Mouse (Mus musculus) fibroblast of lung, adult 2 months (primary cell): ENCODE results near the gene Ttll5.
A peak's percentile ranks its signal among the peaks of the same experiment; 100 is the strongest.

ENCODE experiments used
- DNase-seq: peaks from one replicate; pipeline ENCODE4 v3.0.0-alpha.2; 2011; ENCODE audit warnings: low read depth

Gene Ttll5

DNA sequence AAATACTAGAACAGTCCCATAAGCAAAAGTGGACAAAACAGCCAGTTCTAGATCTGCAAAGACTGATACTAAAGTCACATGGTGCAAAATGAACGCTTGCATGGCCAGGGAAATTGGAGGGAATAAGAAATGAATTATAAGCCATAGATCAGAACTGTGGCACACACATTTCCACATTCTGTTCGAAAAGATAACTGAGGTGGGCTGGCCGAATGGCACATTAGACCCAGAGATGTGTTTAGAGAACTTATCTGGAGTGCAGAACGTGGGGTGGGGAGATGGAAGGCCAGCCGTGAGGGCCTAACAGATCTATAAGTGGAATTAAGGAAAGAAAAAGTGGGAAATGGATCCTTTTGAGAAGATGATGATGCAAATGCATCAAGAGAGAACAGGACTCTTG is 227.0 kb downstream of the Ttll5 start:
- no peak for DNase-seq

GRCm38 (mm10) chr12:86055306-86055705 is 230.8 kb downstream of the Ttll5 start:
- no peak for DNase-seq

- DNase-seq = no peak
These were observed 232.5 kb downstream of the Ttll5 start for GRCm38 (mm10) chr12:86056976-86057375.

GRCm38 (mm10) chr12:86057516-86057915 is 233.1 kb downstream of the Ttll5 start:
- no peak for DNase-seq

GRCm38 (mm10) chr12:86059341-86059740 is 234.9 kb downstream of the Ttll5 start:
- no peak for DNase-seq

- DNase-seq = no peak
These were observed 240.3 kb downstream of the Ttll5 start for GRCm38 (mm10) chr12:86064796-86065195.

- DNase-seq = no peak
These were observed 247.0 kb downstream of the Ttll5 start for GRCm38 (mm10) chr12:86071432-86071831.

DNA sequence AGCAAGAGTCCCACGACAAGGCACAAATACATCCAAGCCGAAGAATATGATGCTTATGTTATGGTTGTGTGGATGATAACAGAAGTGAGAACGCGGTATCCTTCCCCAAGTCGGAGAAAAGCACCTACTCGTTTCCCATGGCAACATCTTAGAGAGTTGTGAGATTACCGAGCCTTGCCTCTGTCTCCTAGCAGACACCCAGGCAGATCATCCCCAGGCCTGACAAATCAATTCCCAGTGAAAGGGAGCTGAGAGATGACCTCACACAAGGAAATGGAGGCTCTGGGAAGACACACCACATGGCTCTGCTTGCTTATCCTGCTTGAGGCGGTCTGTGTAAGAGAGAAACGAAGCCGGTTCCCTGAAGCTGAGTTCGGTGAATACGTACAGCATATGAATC is 250.2 kb downstream of the Ttll5 start:
- no peak for DNase-seq

- DNase-seq = no peak
These were observed 250.9 kb downstream of the Ttll5 start for GRCm38 (mm10) chr12:86075358-86075757.

- peak; percentile 47 for DNase-seq
These were observed 252.0 kb downstream of the Ttll5 start for GRCm38 (mm10) chr12:86076321-86076901.

- DNase-seq = no peak
These were observed 252.9 kb downstream of the Ttll5 start for GRCm38 (mm10) chr12:86077322-86077721.

GRCm38 (mm10) chr12:86077736-86078135 is 253.3 kb downstream of the Ttll5 start:
- DNase-seq = no peak

- DNase-seq = no peak
These were observed 253.7 kb downstream of the Ttll5 start for GRCm38 (mm10) chr12:86078176-86078552.

- DNase-seq = peak; percentile 78
These were observed 254.2 kb downstream of the Ttll5 start, which contains the start of gene Tgfb3 for GRCm38 (mm10) chr12:86078553-86079201. Gene Tgfb3, minus strand, starts transcription at chr12:86079041.

- DNase-seq = peak; percentile 82
These were observed 254.8 kb downstream of the Ttll5 start for GRCm38 (mm10) chr12:86079202-86079667.

DNA sequence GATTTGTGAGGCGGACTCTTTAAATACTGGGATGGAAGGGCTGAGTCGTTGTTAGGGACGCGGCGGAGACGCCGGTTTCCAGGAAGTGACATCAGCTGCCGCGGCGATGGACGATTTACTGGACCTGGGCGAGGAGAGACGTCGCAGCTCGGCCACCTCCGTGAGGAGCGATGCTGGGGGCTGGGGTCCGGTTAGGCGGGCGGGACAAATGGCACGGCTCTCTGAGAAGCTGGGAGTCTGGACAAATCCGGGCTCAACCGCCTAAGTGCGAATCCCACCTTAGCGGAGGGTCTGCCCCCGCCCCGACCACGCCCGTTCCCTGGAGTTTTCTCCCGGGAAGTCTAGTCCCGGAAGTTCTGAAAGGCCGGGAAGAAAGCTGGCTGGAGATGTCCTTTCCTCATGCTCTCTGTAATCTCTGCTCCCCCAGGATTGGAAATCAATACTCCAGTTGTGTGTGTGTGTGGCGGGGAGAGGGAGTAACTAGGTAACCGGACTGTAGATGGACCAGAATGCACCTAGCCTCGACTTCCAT is 258.1 kb downstream of the Ttll5 start, which contains the start of gene Ift43:
TSS of gene Ift43 (plus strand) at position 61 of the 532 bp plus-strand sequence.
- DNase-seq = peak; percentile 73

DNA sequence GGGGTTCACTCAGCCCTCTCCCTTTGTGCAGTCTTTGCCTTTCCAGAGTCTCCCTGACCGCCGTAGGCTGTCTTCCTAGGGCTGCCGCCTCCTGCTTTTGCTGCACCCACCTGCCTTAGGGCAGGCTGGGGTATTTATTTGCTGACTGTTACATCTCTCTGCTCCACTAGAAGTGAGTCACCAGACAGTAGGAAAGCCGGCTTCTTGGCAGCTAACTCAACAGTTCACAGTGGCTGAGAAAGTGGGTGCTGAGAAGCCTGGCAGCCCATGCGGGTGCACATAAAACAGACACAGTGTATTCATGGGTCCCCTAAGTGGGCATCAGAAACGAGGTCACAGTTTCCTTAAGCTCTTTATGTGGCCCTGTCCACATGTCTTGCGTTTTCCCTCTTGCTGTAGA is 261.4 kb downstream of the Ttll5 start:
- DNase-seq = no peak

- DNase-seq = no peak
These were observed 262.1 kb downstream of the Ttll5 start for GRCm38 (mm10) chr12:86086550-86086949.

GRCm38 (mm10) chr12:86088042-86088441 is 263.6 kb downstream of the Ttll5 start:
- no peak for DNase-seq

DNA sequence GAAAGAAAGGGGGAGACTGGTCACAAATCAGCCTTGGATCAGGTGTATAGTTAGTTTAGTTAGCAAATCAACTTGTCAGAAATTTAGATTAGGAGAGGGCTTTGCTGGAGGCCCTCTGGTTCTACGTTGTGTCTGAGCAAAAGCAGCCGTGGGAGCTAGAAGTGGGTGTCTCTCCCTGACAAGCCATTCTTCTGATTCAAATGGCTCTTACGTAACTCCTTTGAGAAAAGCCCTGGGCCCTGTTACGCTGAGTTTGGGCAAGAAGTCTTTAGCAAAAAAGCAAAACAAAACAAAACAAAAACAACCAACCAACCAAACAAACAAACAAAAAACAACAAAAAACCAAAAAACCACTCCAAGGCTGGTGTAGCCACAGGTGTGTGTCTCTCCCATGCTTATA is 266.3 kb downstream of the Ttll5 start:
- no peak for DNase-seq

DNA sequence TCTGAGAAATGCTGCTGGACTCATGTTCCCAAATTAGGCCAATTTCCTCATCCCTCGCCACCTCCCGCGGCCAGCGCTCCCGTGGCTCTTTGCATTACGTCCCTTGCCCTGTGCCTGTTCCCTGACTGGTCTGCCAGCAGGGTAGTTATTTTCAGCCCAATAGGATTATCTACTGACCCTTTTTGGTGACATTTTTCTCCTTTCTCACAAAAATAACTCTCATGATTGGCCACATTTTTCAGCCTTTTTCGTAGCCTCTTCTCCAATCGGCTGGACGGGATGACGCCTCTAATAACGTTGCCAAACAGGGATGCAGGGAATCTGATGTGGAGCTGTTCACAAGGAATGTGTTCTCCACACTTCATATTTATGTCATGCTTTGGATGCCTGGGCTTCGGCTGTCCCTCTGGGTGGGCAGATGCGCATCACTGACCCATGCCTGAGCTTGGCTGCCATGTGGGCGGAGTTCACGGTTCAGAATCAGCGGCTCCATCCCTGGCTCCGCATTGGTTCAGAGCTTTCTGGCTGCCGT is 267.2 kb downstream of the Ttll5 start:
- DNase-seq = no peak

DNA sequence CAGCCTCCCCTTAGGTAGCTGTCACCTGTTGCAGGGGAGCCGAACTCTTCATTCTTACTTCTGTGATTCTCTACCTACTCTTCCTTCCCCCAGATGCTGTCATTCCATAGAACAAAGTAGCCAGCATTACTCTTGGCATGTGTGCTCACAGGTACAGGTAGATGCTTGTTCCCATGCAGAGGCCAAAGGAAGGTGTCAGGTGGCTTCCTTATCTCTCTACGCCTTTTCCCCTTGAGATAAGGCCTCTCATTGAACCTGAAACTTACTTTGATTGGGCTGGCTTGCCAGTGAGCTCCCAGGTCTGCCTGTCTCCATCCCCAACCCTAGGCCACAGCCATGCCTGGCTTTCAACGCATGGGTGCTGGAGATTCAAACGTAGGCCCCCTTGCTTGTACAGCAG is 269.6 kb downstream of the Ttll5 start:
- DNase-seq = no peak

DNA sequence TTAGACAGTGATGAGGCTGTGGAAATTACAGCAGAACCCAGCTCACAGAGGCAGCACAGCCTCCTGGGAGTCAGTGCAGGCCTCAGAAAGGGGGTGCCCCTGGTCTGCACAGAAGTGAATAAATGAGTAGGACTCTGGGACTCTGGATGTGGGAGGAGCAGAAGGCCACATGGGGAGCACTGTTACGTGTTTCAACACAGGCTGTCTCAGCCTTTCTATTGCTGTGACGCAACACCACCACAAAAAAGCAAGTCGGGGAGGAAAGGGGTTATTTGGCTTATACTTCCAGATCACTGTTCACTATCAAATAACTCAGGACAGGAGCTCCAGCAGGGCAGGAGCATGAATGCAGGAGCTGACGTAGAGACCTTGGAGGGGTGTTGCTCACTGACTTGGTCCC is 271.3 kb downstream of the Ttll5 start:
- DNase-seq = no peak
